Mouse (Mus musculus) telencephalon, adult 2 months (tissue): ENCODE results near the gene Homez.
A peak's percentile ranks its signal among the peaks of the same experiment; 100 is the strongest.

Experiments used
- DNase-seq: peaks from one replicate; pipeline ENCODE4 v3.0.0-alpha.2; 2011; ENCODE audit warnings: low read depth, low spot score

Gene Homez

DNA sequence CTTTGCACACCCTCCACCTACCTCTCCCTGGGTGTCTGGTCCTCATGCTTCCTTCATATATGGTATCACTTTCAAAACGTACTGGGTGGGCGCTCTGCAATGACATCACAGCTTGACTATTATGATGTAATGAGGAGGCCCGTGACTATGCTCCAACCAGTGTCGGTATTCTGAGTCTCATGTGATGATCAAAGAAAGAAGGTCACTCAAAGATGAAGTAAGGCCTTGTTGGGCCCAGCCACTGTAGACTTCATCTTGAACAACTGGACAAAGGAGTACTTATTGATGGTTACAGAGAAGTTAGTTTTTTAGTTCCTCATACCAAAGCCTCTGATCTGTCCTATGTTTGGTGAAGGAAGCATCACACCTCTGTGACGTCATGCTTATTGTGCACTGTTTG, at the start of gene Homez:
Gene Homez, minus strand, starts transcription at position 101 of the 400 bp plus-strand sequence.
- no peak for DNase-seq

DNA sequence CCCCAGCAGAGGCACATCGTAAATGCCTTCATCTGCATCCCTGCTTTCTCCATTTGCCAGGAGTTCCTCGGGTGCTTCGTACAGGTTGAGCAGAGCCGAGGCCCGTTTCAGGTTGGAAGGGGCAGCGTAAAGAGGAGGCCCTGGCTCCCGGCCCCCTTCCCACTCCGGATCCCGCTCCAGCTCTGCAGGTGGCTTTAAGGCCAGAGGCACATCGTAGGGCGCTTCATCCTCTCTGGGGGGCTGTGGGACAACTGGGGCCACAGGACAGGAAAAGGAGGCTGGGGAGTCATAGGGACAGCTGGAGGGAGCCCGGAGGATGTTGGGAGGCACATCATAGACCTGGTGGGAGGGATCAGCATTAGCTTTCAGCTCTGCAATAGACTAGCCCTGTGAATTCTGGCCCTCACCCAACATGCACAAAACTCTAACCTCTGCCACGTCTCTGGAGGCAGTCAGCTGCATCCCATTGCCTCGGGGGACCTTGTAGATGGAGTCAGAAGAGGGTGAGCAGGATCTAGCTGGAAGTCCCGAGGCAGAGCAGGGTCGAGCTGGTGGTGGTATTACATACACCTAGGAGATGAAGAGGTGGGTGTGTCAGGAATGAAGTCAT, 49.4 kb upstream of the Homez start:
- DNase-seq, result no peak

DNA sequence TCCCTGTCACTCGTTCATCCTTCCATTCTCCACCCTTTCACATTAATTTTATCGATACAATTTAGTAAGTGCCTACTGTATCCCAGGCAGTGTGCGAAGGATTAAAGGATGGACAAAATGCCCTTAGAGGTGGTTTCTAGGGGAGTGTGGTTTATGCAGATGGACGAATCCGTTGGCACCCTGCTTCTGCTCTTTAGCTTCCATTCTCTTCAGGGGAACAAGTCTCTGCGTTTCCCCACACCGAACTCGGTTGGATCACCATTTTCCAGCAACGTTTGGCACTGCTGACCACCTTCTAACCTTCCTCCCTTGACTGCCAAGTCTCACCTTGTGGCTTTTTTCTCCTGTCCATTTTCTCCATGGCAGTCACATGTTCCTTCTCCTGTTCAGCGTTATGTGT, 42.6 kb upstream of the Homez start:
- DNase-seq, result no peak

DNA sequence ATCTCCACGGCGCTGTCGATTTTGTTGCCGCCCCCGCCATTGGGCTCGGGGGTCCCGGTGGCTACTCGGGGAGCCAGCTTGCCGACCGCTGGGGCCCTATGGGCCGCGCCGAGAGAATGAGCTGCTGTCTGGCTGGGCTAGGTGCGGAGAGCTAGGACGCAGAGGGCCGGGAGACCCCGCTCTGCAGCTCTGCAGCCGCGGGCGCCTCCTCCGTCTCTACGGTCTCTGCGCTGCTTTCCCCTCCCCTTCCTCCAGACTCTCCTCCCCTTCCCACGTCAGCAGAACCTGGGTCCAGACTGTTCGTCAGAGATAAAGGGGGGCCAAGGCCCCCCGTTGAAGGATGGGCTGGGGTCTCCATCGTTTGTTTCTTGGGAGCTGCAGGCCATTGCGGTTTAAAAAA, 42.1 kb upstream of the Homez start, which contains the start of gene Slc22a17:
Gene Slc22a17, minus strand, starts transcription at position 247 of the 400 bp plus-strand sequence.
- DNase-seq, result peak; percentile 72

DNA sequence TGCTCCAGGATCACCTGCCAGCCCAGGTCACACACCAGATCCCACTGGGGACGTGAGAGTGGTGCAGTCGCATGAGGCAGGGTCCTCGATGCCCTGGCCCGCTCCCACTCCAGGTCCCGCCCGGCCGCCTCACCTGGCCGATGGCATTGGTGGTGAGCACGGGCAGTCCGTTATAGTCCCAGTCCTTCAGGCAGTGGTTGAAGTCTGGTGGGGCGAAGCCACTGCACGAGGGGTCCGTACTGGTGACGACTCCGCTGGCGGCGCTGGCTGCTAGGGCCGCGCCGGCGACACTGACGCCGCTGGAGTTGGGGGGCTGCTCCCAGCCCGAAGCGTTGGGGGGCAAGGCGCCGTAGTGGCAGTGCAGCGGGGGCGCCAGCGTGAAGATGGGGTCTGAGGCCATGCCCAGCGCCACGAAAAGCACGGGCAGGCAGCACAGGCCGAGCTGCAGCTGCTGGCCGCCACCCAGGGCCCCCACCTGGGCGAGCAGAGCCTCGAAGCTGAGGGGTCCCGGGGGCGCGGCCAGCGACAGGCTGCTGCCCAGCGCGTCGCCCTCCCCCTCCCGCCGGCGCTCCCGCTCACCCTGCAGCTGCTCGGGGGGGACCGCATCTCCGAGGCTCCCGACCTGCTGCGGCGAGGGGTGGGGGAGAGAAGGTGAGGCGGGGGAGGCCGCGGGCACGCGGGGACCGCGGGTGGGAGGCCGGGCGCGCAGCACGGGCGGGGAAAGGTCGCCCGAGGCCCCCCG, 41.5 kb upstream of the Homez start:
- no peak for DNase-seq

DNA sequence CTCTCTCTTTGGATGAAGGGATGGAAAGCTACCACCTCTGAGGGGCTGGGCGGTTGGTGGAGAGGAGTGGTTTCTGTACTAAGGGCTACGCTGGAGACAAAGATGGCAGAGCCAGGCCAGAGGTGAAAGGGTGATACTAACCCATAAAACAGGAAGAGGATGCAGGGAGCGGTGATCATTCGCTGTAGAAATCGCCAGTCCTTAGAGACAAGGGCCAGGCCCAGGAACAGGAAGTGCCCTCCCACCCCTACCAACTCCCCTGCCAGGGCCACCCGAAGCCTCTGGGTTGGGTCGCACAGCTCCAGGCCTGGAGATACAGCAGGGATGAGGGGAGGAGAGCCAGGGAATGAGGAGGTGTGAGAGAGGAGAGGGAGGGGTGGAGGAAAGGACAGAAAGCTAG, 37.9 kb upstream of the Homez start:
- DNase-seq, result no peak

DNA sequence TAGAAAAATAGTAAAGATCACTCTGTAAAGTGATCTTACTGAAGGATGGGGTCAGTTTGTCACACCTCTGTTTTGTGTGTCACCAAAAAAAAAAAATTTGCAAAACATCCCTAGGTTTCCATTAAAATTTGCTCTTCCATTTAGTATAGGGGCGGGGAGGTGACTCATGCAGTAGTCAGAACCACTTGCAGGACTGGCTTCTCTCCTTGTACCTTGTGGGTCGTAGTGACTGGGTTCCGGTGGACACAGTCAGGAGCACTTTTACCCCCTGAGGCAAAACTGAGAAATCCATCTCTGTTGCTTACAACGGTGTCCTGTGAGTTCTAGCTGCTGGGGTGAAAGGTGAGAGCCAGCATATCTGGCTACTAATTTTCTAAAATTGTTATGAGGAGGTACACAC, 32.9 kb upstream of the Homez start:
- DNase-seq, result no peak

DNA sequence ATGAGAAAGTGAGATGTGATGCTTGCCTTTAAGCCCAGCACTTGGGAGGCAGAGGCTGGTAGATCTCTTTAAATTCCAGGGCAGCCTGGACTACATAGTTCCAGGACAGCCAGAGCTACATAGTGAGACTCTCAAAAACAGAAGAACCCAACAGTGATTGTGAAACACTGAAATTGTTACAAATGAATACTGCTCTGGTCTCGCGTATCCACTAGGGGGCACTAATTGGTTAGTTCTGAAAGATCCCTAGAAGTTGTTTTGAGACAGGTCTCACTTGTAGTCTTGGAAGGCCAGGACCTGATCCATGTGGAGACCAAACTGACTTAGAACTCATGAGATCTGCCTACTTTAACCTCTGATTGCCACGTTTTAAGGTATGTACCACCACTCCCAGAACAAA, 29.6 kb upstream of the Homez start:
- DNase-seq, result peak; percentile 79

DNA sequence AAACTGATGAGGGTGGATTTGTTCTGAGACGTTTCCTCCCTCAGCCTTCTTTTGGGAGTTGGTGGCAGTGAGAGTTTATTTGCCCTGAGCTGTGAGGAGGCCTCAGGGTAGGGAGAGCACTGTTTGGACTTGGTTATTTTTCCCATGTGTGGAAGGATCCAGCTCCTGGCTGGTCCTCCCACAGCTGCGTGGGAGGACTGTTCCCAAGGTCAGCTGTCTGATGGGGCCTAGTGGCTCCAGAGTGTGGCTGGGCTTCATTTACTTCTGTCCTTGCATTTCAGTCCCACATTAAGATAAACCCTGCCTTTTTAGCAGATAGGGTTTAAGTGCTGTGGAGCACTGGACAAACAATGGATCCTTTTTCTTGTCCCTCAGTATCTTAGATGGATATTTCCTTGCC, 26.7 kb upstream of the Homez start:
- DNase-seq, result no peak

DNA sequence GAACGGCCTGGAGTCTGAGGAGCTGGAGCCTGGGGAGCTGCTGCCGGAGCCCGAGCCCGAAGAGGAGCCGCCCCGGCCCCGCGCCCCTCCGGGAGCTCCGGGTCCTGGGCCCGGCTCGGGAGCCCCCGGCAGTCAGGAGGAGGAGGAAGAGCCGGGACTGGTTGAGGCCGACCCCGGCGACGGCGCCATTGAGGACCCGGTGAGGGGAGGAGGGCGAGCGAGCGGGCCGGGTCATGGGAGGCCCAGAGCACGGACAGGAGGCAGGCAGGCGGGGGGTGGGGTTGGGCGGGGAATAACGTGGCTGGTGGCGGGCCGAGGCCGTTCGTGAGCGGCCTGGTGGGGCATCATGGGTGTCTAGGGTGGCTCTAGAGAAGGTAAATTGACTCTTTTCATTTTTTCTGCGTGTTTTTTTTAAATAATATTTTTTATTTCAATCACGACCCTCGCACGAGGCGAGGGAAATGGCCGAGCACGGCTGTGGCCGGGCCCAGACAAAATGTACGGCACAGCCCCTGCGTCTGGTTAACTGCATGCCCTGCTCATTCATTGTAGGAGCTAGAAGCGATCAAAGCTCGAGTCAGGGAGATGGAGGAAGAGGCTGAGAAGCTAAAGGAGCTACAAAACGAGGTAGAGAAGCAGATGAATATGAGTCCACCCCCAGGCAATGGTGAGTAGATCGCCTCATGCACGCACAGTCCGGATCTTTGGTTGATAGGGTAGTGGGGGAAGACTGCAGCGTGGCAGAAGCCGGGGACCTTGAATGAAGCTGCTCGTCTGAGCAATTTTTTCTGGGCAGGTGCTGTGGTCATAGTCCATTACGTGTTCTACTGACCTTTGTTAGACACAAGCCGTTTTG, 23.8 kb upstream of the Homez start:
- DNase-seq, result no peak

DNA sequence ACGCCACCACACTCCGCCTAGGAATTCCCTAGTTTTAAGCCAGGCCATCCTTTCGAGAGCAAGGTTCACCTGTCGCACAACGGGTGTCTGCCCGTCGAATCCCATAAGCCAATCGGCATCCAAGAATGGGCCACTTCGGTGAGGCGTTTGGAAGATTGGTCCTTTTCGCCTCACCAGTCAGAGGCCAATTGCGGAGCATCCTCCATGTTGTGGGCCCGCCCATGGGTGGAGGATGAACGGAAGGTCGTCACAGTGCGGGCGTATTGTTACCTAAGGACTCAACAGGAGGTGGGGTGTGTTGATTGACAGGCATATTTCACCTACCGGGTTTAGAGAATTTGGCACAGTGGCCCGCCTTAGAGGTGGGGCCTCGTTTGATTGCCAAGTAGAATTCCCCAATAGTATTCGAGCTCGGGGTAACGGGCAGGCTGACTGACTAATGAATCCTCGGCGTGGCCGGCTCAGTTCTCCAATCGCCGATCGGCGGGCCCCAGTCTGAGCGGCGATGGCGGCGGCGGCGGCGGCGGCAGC, 23.0 kb upstream of the Homez start:
- DNase-seq, result peak; percentile 100

DNA sequence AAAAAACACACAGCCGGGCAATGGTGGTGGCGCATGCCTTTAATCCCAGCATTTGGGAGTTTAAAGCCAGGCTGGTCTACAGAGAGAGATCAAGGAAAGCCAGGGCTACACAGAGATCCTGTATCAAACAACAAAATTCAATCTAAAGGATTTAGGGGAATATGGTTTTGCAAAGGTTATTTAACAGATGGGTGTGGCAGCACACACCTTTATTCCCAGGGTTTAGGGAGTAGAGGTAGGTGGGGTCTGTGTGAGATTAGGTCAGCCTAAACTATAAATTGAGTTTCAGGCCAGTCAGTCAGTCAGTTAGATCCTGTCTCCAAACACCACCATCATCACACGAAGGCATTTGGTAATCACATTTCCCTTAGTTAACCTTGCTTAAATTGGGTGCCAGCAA, 21.4 kb upstream of the Homez start, which contains the start of gene Pabpn1:
Gene Pabpn1, plus strand, starts transcription at position 301 of the 400 bp plus-strand sequence.
- no peak for DNase-seq

DNA sequence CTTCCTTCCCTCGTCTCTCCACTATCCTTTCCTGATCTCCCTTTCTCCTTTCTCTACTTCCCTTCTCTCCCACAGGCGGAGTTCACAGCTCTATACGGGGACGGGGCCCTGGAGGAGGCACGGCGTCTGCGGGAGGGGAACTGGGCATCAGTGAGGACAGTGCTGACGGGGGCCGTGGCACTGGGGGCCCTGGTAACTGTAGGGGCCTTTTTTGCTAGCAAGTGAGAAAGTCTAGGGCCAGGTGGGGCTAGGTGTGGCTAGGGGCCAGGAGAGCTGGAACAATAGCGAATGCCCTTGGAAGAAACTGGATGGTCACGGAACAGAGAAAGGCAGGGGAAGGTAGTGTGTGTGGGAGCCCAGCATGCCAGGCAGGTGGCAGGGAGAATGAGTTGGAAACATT, 14.5 kb upstream of the Homez start:
- no peak for DNase-seq

DNA sequence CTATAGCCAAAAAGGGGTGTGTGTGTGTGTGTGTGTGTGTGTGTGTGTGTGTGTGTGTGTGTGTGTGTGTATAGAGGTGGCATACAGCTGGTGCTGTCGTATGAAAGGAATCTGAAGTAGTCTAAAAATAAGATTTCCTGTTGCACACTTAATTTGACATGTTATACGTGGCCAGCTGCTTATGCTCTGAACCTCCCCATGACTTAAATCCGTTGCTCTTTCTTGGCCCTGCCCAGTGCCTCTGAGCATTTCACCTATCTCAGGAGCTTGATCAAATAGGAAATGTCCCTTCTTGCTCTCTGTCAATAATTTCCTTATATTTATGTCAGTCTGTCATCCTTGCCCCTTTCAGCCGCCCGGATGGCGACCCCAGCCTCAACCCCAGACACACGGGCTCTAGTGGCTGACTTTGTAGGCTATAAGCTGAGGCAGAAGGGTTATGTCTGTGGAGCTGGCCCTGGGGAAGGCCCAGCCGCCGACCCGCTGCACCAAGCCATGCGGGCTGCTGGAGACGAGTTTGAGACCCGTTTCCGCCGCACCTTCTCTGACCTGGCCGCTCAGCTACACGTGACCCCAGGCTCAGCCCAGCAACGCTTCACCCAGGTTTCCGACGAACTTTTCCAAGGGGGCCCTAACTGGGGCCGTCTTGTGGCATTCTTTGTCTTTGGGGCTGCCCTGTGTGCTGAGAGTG, 13.4 kb upstream of the Homez start:
- DNase-seq, result no peak

DNA sequence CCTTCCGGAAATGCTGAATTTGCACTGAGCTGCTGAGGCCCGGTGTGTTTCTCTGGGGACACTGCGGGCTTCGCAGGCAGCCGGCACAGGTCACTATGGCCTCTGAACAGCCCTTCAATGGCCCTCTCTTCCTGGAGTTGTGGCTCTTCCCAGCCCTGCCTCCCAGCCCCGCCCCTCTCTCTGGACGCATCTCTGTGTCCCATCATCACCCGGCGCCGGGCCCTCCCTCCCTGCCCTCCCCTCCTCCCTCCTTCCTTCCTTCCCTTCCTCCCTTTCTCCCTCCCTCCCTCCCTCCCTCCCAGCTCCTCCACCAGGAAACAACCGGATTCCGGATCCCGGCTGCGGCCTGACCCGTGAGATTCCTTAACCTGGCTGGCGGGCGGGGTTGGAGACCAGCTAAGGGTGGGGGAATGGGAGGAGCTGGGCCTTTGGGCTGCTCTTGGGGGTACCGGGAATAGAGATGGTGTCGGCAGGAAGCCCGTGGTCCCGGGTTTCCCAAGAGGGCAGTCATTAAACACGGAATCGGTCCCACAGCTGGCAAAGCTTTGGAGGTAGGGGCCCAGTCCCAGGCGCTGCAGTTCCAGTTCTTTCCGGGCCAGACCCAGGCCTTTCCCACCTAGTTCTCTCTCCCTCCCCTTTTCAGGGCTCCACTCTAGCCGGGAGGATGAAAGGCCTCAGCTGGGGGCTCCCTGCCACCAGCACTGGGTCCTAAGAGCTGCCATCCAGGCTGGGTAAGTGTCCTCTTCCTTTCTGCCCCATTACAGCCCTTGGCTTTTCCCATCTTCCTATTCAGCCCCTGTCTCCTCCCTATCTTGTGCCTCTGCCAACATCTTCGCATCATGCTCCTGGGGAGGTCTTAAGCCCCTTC, 12.6 kb upstream of the Homez start, which contains the start of the genes Bcl2l2 and Gm20521:
Gene Bcl2l2, plus strand, starts transcription at position 224 of the 868 bp plus-strand sequence.
Gene Gm20521, plus strand, starts transcription at position 288 of the 868 bp plus-strand sequence.
- DNase-seq, result peak; percentile 77

DNA sequence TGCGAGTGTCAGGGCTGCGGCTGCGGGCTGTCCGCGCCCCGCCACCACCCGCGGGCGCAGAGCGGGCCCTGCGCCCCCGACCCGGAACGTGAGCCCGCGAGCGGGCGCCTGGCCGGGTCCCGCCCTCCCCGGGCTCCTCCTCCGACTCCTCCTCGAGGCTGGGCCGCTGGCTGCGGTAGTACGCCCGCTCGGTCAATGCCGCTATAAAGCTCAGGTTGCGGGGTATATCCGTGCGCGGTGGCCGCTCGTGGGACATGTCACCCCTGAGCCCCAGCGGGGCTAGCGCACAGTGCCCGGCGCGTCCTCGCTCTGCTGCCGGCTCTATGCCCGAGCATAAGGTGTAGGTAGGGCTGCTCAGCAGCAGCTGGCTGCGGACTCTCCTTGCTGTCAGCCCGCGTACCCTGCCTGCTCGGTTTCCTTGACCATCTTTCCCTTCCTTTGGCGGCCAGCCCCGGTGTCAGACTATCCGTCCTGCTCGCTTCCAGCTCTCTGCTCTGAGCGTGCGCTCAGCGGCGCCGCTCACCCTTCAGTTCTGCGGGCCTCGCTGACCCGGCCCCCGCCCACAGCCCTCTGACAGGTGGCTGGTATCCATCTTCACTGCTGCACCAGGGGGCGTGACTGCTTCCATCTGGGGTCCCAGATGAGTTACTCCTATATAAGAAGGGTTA, 6.4 kb upstream of the Homez start, which contains the start of gene Ppp1r3e:
Gene Ppp1r3e, minus strand, starts transcription at position 503 of the 668 bp plus-strand sequence.
- no peak for DNase-seq

DNA sequence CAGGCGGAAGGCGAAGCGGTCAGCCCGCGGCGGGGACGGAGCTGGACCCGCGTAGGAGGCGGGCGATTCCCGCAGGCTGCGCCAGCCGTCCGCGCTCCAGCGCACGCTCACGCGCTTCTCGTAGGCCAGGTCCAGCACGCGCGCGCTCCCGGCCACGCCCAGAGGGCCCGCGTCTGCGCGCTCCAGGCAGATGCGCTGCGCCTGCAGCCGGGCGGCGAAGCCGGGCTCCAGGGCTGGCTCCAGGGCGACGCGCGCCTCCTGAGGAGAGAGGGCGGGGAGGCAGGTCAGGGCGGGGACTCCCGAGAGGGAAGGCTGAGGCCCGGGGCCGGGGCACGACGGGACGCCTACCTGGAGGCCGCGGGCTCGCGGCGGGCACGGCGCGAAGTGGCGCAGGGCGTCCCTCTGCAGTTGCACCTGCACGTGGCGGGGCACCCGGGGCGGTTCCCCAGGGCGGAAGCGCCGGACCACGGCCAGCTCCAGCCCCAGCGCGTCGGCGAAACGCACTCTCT, 5.8 kb upstream of the Homez start:
- DNase-seq, result peak; percentile 86

DNA sequence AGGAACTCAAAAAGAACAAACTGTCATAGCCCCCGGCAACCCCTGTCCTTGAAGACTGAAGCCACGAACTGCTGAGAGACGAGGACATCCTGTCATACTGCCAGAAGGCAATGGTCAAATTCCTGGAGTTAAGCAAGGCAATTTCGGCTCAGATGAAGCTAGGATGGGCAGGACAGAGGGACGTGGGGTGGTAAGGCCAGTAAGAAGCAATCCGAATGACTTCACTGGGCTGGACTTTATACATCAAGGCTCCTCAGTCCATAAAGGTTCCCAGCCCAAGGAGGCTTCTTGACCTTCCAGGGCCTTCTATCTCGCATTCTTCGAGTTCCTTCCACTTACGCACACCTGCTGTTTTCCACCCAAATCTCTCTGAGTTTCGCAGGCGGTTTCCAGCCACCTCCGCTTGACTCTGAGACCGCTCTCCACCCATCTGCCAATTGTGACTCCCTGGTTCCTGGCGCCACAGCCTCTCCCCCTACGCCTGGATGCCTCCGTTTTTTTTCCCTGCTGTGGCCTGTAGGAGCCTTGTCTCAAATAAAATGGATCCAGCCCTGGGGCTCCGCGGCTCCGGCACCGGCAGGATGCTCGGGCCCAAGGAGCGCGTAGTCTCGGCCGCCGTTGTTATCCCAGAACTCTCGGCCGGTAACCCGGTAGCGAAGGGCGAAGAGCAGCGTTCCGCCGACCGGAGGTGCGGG, 5.2 kb upstream of the Homez start:
- DNase-seq, result peak; percentile 66

DNA sequence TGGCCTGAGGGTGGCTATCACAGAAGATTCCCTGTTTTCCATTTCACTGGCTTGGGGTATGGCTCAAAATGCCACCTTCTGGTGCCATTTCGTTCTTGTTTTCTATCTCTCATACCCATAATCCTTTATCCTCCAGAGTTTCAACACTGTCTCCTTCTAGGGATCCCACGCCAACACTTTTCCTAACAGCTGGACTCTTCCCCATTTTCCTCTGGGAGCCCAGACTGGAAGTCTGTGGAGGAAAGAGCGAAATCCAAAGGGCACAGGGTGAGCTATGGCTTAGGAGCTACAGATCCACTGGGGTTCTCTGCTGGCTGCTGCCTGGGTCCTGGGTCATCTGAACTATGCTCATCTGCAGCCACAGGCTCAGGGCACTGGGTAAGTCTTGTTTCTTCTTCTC, 3.4 kb upstream of the Homez start:
- no peak for DNase-seq
